Mouse (Mus musculus) embryonic facial prominence, embryonic 15.5 days (tissue): Measurements from ENCODE around the gene Cycs. TPM values are rescaled to one million over a fixed set of nuclear protein-coding genes. Genes with fewer than 3 reads are reported as not detected.
A peak's percentile ranks its signal among the peaks of the same experiment; 100 is the strongest.
"Not testable (repeated sequence)": the region's sequence is repeated elsewhere in the genome, so short reads cannot be mapped to it uniquely, and the experiment has no call there.

ENCODE experiments used
- ATAC-seq: fragments of 200-750 bp; cut with Nextera tagmentation; 2 replicates; pipeline ENCODE4 v1.8.0; 2017; ENCODE audit warnings: low read depth, moderate TSS enrichment; ENCODE audit not compliant: insufficient number of reproducible peaks, low FRiP score, low TSS enrichment
- H3K27ac ChIP-seq: fragments of 300-500 bp; sonication (generic); replicated peaks from 2 replicates; pipeline ENCODE4 v1.5.1; 2015; ENCODE audit warnings: mild to moderate bottlenecking, inconsistent platforms
- H3K27me3 ChIP-seq: fragments of 300-500 bp; sonication (generic); 2 replicates; pipeline ENCODE4 v1.6.1; 2015; ENCODE audit warnings: inconsistent platforms
- H3K36me3 ChIP-seq: fragments of 300-500 bp; sonication (generic); 2 replicates; pipeline ENCODE4 v1.6.1; 2015; ENCODE audit warnings: mild to moderate bottlenecking, inconsistent platforms
- H3K4me1 ChIP-seq: fragments of 300-500 bp; sonication (generic); 2 replicates; pipeline ENCODE4 v1.6.1; 2015; ENCODE audit warnings: inconsistent platforms
- H3K4me2 ChIP-seq: fragments of 300-500 bp; sonication (generic); replicated peaks from 2 replicates; pipeline ENCODE4 v1.6.1; 2015; ENCODE audit warnings: mild to moderate bottlenecking, inconsistent platforms
- H3K4me3 ChIP-seq: fragments of 300-500 bp; sonication (generic); replicated peaks from 2 replicates; pipeline ENCODE4 v1.5.1; 2015; ENCODE audit warnings: mild to moderate bottlenecking, inconsistent platforms
- H3K9ac ChIP-seq: fragments of 300-500 bp; sonication (generic); 2 replicates; pipeline ENCODE4 v1.6.1; 2015; ENCODE audit warnings: inconsistent platforms
- H3K9me3 ChIP-seq: fragments of 300-500 bp; sonication (generic); replicated peaks from 2 replicates; pipeline ENCODE4 v1.6.1; 2016; ENCODE audit warnings: inconsistent platforms
- WGBS: fragments of 180-500 bp; shearing (Covaris S2); methylation state at CpG from one replicate; pipeline ENCODE4 v1.1.7; 2015; 5-methylcytosine and 5-hydroxymethylcytosine counted together
- polyA plus RNA-seq: library from polyadenylated mRNA; unstranded; fragments of >200 nt; fragmentation: Nextera tagmentation; extraction: Ambion mirVana; gene quantifications from 2 replicates; pipeline ENCODE4 v1.2.1, GENCODE M21; 2015

Gene Cycs
- polyA plus RNA-seq, 1 experiment from 2014 or later, result 55.3 TPM

DNA sequence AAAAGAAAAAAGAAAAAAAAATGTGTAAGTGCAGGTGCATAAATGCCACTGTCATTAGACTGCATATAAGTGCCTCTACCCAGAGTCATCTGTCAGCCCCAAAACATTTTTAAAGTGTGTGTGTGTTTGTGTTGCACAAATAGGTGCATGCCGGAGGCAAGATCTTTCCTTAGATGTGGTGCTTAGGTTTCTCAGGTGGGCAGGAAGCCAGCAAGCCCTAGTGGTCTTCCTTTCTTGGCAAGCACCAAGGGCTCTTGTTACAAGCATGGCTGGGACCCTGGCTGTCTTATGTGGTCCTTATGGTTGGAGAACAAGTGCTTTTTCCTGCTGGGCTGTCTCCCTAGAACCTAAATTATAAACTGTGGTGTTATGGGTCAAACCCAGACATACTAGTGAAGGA is 5.3 kb upstream of the Cycs start:
- Histone ChIP-seq H3K36me3 (no peaks in the 10 kb centered on the region), H3K9ac (no peak overlapping the region), H3K27ac (no peak overlapping the region), H3K4me1 (peaks cover 7% of the 10 kb centered on the region; the same call in 1 of the 2 replicates), H3K4me3 (no peak overlapping the region), H3K4me2 (no peak overlapping the region), H3K27me3 (no peaks in the 10 kb centered on the region), H3K9me3 (no peaks in the 10 kb centered on the region)
- 81% methylated on average over 1 of the region's 1 CpGs for WGBS
- ATAC-seq, result no peak

- peak overlapping the region; percentile 68 for H3K4me2 ChIP-seq
- H3K9ac ChIP-seq, result peak overlapping the region; percentile 85
- 12% methylated on average over 6 of the region's 6 CpGs for WGBS
- peaks cover 9% of the 10 kb centered on the region; the same call in 1 of the 2 replicates for H3K36me3 ChIP-seq
- peak overlapping the region; percentile 82 for H3K4me3 ChIP-seq
- H3K9me3 ChIP-seq, result no peaks in the 10 kb centered on the region
- no peak for ATAC-seq
- no peaks in the 10 kb centered on the region for H3K27me3 ChIP-seq
- peaks cover 13% of the 10 kb centered on the region for H3K4me1 ChIP-seq
- peak overlapping the region; percentile 86 for H3K27ac ChIP-seq
Observed at GRCm38 (mm10) chr6:50566997-50567255, 588 bp upstream of the Cycs start.

GRCm38 (mm10) chr6:50563651-50564050 is 2.7 kb downstream of the Cycs start:
- 98% methylated on average over 3 of the region's 3 CpGs for WGBS
- Histone ChIP-seq H3K9me3 (no peaks in the 10 kb centered on the region), H3K9ac (no peak overlapping the region), H3K4me3 (no peak overlapping the region), H3K4me1 (peaks cover 10% of the 10 kb centered on the region), H3K27me3 (no peaks in the 10 kb centered on the region), H3K4me2 (no peak overlapping the region), H3K27ac (no peak overlapping the region), H3K36me3 (peaks cover 9% of the 10 kb centered on the region; the same call in 1 of the 2 replicates)
- ATAC-seq, result no peak

DNA sequence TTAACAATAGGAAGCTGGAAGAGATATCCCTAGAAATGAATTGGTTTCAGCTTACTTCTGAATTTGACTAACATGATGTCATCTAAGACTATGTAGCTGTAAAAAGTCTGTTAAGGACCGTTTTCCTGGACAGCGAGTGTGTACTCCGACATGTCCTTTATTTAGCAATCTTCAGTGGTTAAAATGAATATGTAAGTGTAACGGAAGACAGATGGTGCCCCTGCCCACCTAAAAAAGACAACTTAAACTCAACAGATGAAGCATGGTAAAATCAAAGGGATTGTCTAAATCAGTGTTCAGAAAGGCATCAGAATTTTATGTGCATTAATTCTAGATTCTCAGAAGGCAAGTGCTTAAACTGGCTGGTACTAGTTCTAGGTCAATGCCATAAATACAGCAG is 3.9 kb downstream of the Cycs start:
- Histone ChIP-seq H3K9ac (no peak overlapping the region), H3K27ac (no peak overlapping the region), H3K9me3 (no peaks in the 10 kb centered on the region), H3K4me3 (no peak overlapping the region), H3K4me1 (peaks cover 10% of the 10 kb centered on the region), H3K27me3 (no peaks in the 10 kb centered on the region), H3K4me2 (no peak overlapping the region), H3K36me3 (peaks cover 9% of the 10 kb centered on the region; the same call in 1 of the 2 replicates)
- no peak for ATAC-seq
- 73% methylated on average over 4 of the region's 4 CpGs for WGBS

DNA sequence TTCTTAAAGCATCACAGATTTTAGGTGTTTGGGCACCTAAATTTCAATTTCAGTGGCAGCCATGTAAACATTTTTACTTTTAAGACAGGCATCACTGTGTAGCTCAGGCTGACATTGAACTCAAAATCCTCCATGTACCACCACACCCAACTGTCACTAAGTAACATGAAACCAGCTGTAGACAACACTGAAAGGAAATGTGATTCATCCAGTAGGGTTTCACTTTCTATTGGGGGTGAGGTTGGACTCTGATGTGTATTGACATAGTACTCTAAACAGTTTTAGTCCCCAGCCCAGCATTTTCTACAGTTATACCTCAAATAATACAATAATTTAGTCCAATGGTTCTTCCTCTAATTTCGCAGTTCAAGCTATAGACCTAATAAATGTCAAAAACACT is 5.6 kb downstream of the Cycs start:
- no peak overlapping the region for H3K4me3 ChIP-seq
- H3K27me3 ChIP-seq, result no peaks in the 10 kb centered on the region
- ATAC-seq, result no peak
- H3K36me3 ChIP-seq, result peaks cover 9% of the 10 kb centered on the region; the same call in 1 of the 2 replicates
- no peak overlapping the region for H3K4me2 ChIP-seq
- peaks cover 6% of the 10 kb centered on the region for H3K4me1 ChIP-seq
- no peaks in the 10 kb centered on the region for H3K9me3 ChIP-seq
- WGBS, result 95% methylated on average over 1 of the region's 1 CpGs
- no peak overlapping the region for H3K9ac ChIP-seq
- no peak overlapping the region for H3K27ac ChIP-seq

DNA sequence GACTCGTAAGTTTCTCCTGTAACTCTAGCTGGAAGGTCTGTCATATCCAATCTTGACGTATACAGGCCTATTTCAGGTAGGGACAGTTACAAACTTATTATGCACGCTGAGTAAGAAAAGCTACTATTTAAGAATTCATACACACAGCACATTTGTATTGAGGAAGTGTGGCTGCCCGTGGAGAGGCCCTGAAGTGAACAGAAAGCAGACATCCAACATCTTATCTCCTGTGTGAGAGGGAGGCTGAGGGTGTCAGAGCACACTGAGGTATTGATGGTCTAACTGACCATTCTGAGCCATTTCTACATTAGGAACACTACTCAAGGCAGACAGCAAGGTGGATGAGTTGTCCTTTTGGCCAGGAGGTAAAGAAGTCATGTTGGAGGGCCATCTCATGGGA is 7.5 kb downstream of the Cycs start:
- no peaks in the 10 kb centered on the region for H3K9me3 ChIP-seq
- H3K27ac ChIP-seq, result no peak overlapping the region
- H3K9ac ChIP-seq, result no peak overlapping the region
- H3K27me3 ChIP-seq, result no peaks in the 10 kb centered on the region
- no peak overlapping the region for H3K4me3 ChIP-seq
- 83% methylated on average over 4 of the region's 4 CpGs for WGBS
- no peak overlapping the region for H3K4me2 ChIP-seq
- no peak for ATAC-seq
- H3K36me3 ChIP-seq, result peaks cover 6% of the 10 kb centered on the region; the same call in 1 of the 2 replicates
- H3K4me1 ChIP-seq, result no peaks in the 10 kb centered on the region

GRCm38 (mm10) chr6:50557566-50557965 is 8.8 kb downstream of the Cycs start:
- ATAC-seq, result no peak
- 88% methylated on average over 6 of the region's 6 CpGs for WGBS
- H3K27me3 ChIP-seq, result no peaks in the 10 kb centered on the region

GRCm38 (mm10) chr6:50554223-50554622 is 12.1 kb downstream of the Cycs start:
- H3K4me1 ChIP-seq, H3K9me3 ChIP-seq, H3K36me3 ChIP-seq, H3K27me3 ChIP-seq, H3K4me3 ChIP-seq, H3K9ac ChIP-seq, H3K27ac ChIP-seq, ATAC-seq, H3K4me2 ChIP-seq: not testable (repeated sequence)
- 84% methylated on average over 2 of the region's 2 CpGs for WGBS

More at GRCm38 (mm10) chr6:50557566-50557965, 8.8 kb downstream of the Cycs start:
- Histone ChIP-seq H3K27ac (no peak overlapping the region), H3K36me3 (0 out of 2 replicates have a peak, but pooled peaks cover under 1% of the 10 kb centered on the region), H3K9me3 (no peaks in the 10 kb centered on the region), H3K4me3 (no peak overlapping the region), H3K4me2 (no peak overlapping the region), H3K4me1 (no peaks in the 10 kb centered on the region), H3K9ac (no peak overlapping the region)

- Histone ChIP-seq H3K4me2 (no peak overlapping the region), H3K27ac (no peak overlapping the region), H3K27me3 (0 out of 2 replicates have a peak, but pooled peaks cover 2% of the 10 kb centered on the region), H3K9ac (no peak overlapping the region), H3K9me3 (no peaks in the 10 kb centered on the region), H3K4me1 (no peaks in the 10 kb centered on the region), H3K36me3 (no peaks in the 10 kb centered on the region), H3K4me3 (no peak overlapping the region)
- 74% methylated on average over 5 of the region's 5 CpGs for WGBS
- ATAC-seq, result no peak
Observed at GRCm38 (mm10) chr6:50552881-50553518, 13.3 kb downstream of the Cycs start.

DNA sequence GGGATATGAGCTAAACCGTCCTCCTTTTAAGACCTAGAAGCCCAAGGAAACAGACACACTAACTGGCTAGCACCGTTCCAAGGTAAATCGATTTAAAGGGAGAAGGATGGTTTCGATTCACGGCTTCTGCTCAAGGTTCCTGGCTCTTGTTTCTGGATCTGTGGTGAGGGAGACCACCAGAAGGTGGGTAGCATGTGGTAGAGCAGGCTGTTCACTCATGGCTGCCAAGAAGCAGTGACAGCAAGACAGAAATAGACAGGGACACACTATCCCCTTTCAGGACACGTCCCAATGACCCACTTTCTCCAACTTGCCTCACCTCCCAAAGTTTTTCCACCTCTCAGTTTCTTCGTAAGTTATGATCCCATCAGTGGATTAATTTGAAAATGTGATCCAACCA is 16.5 kb downstream of the Cycs start:
- H3K27ac ChIP-seq, result no peak overlapping the region
- H3K4me1 ChIP-seq, result peaks cover 3% of the 10 kb centered on the region; the same call in 1 of the 2 replicates
- H3K36me3 ChIP-seq, result no peaks in the 10 kb centered on the region
- no peaks in the 10 kb centered on the region for H3K9me3 ChIP-seq
- no peak overlapping the region for H3K4me3 ChIP-seq
- no peak for ATAC-seq
- H3K27me3 ChIP-seq, result 0 out of 2 replicates have a peak, but pooled peaks cover 2% of the 10 kb centered on the region
- H3K9ac ChIP-seq, result no peak overlapping the region
- H3K4me2 ChIP-seq, result no peak overlapping the region
- 70% methylated on average over 7 of the region's 7 CpGs for WGBS

DNA sequence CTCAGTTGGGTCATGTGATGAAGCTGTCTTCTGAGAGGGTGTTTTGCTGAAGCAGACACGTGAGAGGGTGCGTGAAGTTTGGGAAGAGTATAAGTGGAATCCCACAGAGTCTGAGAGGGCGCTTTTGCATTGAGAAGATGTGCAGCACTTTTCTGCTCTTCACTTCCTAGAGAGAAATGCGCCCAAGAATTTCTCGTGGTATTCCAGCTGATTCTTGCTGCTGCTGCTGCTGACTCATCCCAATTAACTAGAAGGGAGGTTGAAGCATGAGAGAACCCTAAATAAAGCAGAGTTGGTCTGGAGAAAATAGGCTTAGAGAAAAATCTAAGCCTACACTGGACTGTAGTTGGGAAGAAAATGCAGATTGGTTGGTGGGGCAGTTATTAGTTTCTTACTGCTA is 17.3 kb downstream of the Cycs start:
- Histone ChIP-seq H3K27ac (no peak overlapping the region), H3K4me2 (no peak overlapping the region), H3K4me3 (no peak overlapping the region), H3K9me3 (no peaks in the 10 kb centered on the region), H3K27me3 (0 out of 2 replicates have a peak, but pooled peaks cover 2% of the 10 kb centered on the region), H3K9ac (no peak overlapping the region), H3K36me3 (no peaks in the 10 kb centered on the region), H3K4me1 (peaks cover 3% of the 10 kb centered on the region; the same call in 1 of the 2 replicates)
- ATAC-seq, result no peak
- WGBS, result 71% methylated on average over 5 of the region's 5 CpGs

DNA sequence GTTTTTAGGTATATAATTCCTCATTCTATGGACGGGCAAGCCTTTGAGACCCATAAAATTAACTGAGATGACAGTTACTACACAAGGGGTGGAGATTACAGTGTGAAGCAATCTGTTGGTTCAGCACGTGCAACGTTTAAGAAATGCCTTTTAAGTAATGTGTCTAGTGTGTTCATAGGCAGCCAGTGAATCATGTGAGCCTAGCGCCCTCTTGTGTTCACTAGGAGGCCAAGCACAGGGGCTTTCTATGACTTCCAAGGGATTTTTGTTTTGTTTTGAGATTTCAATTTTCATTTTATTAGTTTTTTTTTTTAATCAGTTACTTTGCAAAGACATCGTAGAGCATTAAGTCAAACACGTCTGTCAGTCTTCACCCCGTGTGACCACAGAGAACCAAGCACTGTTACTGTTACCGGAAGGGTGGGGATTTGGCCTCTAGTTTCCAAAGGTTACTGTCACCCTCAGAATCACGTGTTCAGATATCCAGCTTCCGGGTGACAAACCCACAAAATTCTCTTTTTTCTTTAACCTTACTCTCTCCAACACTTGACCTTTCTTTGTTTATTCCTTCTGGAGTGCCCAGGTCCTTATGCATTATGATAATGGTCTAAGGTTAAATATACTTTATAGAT is 20.8 kb downstream of the Cycs start:
- no peak overlapping the region for H3K9ac ChIP-seq
- H3K4me1 ChIP-seq, result peaks cover 3% of the 10 kb centered on the region; the same call in 1 of the 2 replicates
- no peak for ATAC-seq
- 21% methylated on average over 10 of the region's 10 CpGs for WGBS
- H3K36me3 ChIP-seq, result no peaks in the 10 kb centered on the region
- no peak overlapping the region for H3K4me2 ChIP-seq
- no peak overlapping the region for H3K4me3 ChIP-seq
- no peaks in the 10 kb centered on the region for H3K27me3 ChIP-seq
- no peaks in the 10 kb centered on the region for H3K9me3 ChIP-seq
- no peak overlapping the region for H3K27ac ChIP-seq
